Mouse (Mus musculus) bone marrow macrophage, adult 2 months (primary cell): ENCODE results near the gene Iqck.

Experiments used
- CTCF ChIP-seq: IDR thresholded peaks from 2 replicates; pipeline ENCODE4 v1.5.1; 2012; ENCODE audit warnings: low read depth, mild to moderate bottlenecking, low read length, moderate library complexity
- POLR2A ChIP-seq: IDR thresholded peaks from 2 replicates; pipeline ENCODE4 v1.6.1; 2012; ENCODE audit warnings: mild to moderate bottlenecking, low read depth, low read length, borderline replicate concordance

DNA sequence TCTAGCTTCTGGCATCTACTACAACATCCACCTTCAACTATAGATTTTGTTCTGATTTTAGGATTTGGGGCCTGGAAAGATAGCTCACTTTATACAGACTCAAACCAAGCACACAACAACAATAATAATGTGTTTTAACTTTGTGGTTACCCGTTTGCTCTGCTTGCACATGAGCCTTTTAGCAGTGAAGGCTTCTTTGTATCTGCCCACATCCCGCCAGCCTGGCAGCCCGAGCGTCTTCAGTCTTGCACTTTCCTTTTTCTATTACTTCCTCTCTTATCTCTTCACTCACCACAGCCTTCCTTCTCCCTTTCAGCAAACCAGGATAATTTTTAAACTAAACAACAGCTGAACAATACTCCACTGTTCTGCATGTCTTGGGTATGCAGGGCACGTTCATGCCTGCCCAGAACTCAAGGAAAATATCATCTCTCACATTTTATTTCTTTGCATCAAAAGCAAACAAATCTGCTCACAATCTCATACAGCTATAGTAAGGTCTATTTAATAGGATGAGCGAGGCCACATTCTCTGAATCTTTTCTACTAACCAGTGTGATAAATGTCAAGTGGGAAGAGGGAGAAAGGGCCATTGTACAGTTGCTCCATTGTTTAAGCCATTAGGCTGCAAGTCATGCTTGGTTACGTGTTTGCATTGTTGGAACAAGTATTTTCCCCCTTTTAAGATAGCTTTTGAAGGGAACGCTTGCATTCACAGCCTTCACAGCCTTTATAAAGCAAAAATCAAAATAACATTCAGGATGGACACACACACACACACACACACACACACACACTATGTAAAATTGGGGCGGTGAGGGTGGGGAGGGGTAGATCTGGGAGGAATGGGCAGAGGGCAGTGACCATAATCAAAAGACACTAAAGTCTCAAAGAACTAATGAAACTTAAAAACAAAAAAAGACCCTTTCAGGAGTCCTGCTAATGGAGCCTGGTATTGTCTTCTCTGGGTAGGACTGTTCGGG is 40.2 kb downstream of the Iqck start:
- TF ChIP-seq CTCF, result no peak
- TF ChIP-seq POLR2A, result no peak
